Mouse (Mus musculus): ENCODE measurements at regions not wholly inside any gene's neighbourhood (a gene's known extent, or its start where the extent isn't known, plus 50 kb on each side); places are given as distances from the start of the nearest gene placed in this dataset.
"Not testable (repeated sequence)": the region's sequence is repeated elsewhere in the genome, so short reads cannot be mapped to it uniquely, and the experiment has no call there.

GRCm38 (mm10) chr5:39219698-39220097, 343.1 kb upstream of the Clnk start:
- TF ChIP-seq MAFK (IDR thresholded peaks at IDR 0.05; ENCODE audit: insufficient read depth, low read depth, low read length) (no peak), ZC3H11A (IDR thresholded peaks at IDR 0.05; ENCODE audit: borderline replicate concordance, low read depth, low read length) (no peak), HCFC1 (IDR thresholded peaks at IDR 0.05; ENCODE audit: borderline replicate concordance, insufficient read depth, low read length) (no peak), CHD2 (IDR thresholded peaks at IDR 0.05; ENCODE audit: low read depth, low read length) (no peak), ZNF384 (IDR thresholded peaks at IDR 0.05; ENCODE audit: low read depth, low read length) (no peak)
- in situ Hi-C loops (cut with MboI; ENCODE audit: low sequenced_read_pairs in 2 of 2, unreplicated experiment in 2 of 2), result no loop called here
- Histone ChIP-seq H3K36me3 (ENCODE audit: control insufficient read depth, insufficient read depth, low read length, poor library complexity, severe bottlenecking) (no peaks in the 10 kb centered on the region), H3K27ac (ENCODE audit: insufficient read depth, low read depth, low read length, poor library complexity, severe bottlenecking) (no peak overlapping the region), H3K4me3 (ENCODE audit: insufficient read depth in 1 of 2, low read depth in 1 of 2, low read length in 2 of 2, poor library complexity in 1 of 2, severe bottlenecking in 1 of 2) (no peak overlapping the region), H3K9me3 (ENCODE audit: control insufficient read depth, insufficient read depth, low read depth, low read length) (no peaks in the 10 kb centered on the region; the same call in 1 of the 2 replicates), H3K9ac (ENCODE audit: insufficient read depth, low read depth, low read length, poor library complexity, severe bottlenecking) (no peak overlapping the region), H3K4me1 (ENCODE audit: control insufficient read depth in 2 of 2, insufficient read depth in 2 of 2, low read length in 2 of 2, poor library complexity in 1 of 2) (no peaks in the 10 kb centered on the region)
- DNase-seq (ENCODE audit: low read depth, low spot score), result no peak

- H3K4me3 ChIP-seq (ENCODE audit: insufficient read depth in 1 of 2, low read depth in 1 of 2, low read length in 2 of 2, poor library complexity in 1 of 2, severe bottlenecking in 1 of 2), result no peak overlapping the region
- H3K9me3 ChIP-seq (ENCODE audit: control insufficient read depth, insufficient read depth, low read depth, low read length), result no peaks in the 10 kb centered on the region
- no peak for TF ChIP-seq ZNF384 (IDR thresholded peaks at IDR 0.05; ENCODE audit: low read depth, low read length)
- no peak for TF ChIP-seq ZC3H11A (IDR thresholded peaks at IDR 0.05; ENCODE audit: borderline replicate concordance, low read depth, low read length)
- TF ChIP-seq MAFK (IDR thresholded peaks at IDR 0.05; ENCODE audit: insufficient read depth, low read depth, low read length), result no peak
- TF ChIP-seq HCFC1 (IDR thresholded peaks at IDR 0.05; ENCODE audit: borderline replicate concordance, insufficient read depth, low read length), result no peak
- no peak for TF ChIP-seq CHD2 (IDR thresholded peaks at IDR 0.05; ENCODE audit: low read depth, low read length)
- no peaks in the 10 kb centered on the region for H3K4me1 ChIP-seq (ENCODE audit: control insufficient read depth in 2 of 2, insufficient read depth in 2 of 2, low read length in 2 of 2, poor library complexity in 1 of 2)
- no peak overlapping the region for H3K27ac ChIP-seq (ENCODE audit: insufficient read depth, low read depth, low read length, poor library complexity, severe bottlenecking)
- no peak for DNase-seq (ENCODE audit: low read depth, low spot score)
- no peak overlapping the region for H3K9ac ChIP-seq (ENCODE audit: insufficient read depth, low read depth, low read length, poor library complexity, severe bottlenecking)
- H3K36me3 ChIP-seq (ENCODE audit: control insufficient read depth, insufficient read depth, low read length, poor library complexity, severe bottlenecking), result no peaks in the 10 kb centered on the region
- in situ Hi-C loops (cut with MboI; ENCODE audit: low sequenced_read_pairs in 2 of 2, unreplicated experiment in 2 of 2), result no loop called here
Observed at GRCm38 (mm10) chr5:39216326-39216725, 339.7 kb upstream of the Clnk start.

- H3K4me3 ChIP-seq (ENCODE audit: insufficient read depth in 1 of 2, low read depth in 1 of 2, low read length in 2 of 2, poor library complexity in 1 of 2, severe bottlenecking in 1 of 2), result no peak overlapping the region
- no peaks in the 10 kb centered on the region for H3K9me3 ChIP-seq (ENCODE audit: control insufficient read depth, insufficient read depth, low read depth, low read length)
- no peaks in the 10 kb centered on the region for H3K4me1 ChIP-seq (ENCODE audit: control insufficient read depth in 2 of 2, insufficient read depth in 2 of 2, low read length in 2 of 2, poor library complexity in 1 of 2)
- TF ChIP-seq CHD2 (IDR thresholded peaks at IDR 0.05; ENCODE audit: low read depth, low read length) (no peak), ZC3H11A (IDR thresholded peaks at IDR 0.05; ENCODE audit: borderline replicate concordance, low read depth, low read length) (no peak), MAFK (IDR thresholded peaks at IDR 0.05; ENCODE audit: insufficient read depth, low read depth, low read length) (no peak), HCFC1 (IDR thresholded peaks at IDR 0.05; ENCODE audit: borderline replicate concordance, insufficient read depth, low read length) (no peak), ZNF384 (IDR thresholded peaks at IDR 0.05; ENCODE audit: low read depth, low read length) (no peak)
- H3K36me3 ChIP-seq (ENCODE audit: control insufficient read depth, insufficient read depth, low read length, poor library complexity, severe bottlenecking), result no peaks in the 10 kb centered on the region
- DNase-seq (ENCODE audit: low read depth, low spot score), result no peak
- no peak overlapping the region for H3K9ac ChIP-seq (ENCODE audit: insufficient read depth, low read depth, low read length, poor library complexity, severe bottlenecking)
- H3K27ac ChIP-seq (ENCODE audit: insufficient read depth, low read depth, low read length, poor library complexity, severe bottlenecking), result no peak overlapping the region
- in situ Hi-C loops (cut with MboI; ENCODE audit: low sequenced_read_pairs in 2 of 2, unreplicated experiment in 2 of 2), result no loop called here
Observed at GRCm38 (mm10) chr5:39215016-39215415, 338.4 kb upstream of the Clnk start.

GRCm38 (mm10) chr5:39212550-39212949, 335.9 kb upstream of the Clnk start:
- TF ChIP-seq ZNF384 (IDR thresholded peaks at IDR 0.05; ENCODE audit: low read depth, low read length) (no peak), CHD2 (IDR thresholded peaks at IDR 0.05; ENCODE audit: low read depth, low read length) (no peak), HCFC1 (IDR thresholded peaks at IDR 0.05; ENCODE audit: borderline replicate concordance, insufficient read depth, low read length) (no peak), MAFK (IDR thresholded peaks at IDR 0.05; ENCODE audit: insufficient read depth, low read depth, low read length) (no peak), ZC3H11A (IDR thresholded peaks at IDR 0.05; ENCODE audit: borderline replicate concordance, low read depth, low read length) (no peak)

DNA sequence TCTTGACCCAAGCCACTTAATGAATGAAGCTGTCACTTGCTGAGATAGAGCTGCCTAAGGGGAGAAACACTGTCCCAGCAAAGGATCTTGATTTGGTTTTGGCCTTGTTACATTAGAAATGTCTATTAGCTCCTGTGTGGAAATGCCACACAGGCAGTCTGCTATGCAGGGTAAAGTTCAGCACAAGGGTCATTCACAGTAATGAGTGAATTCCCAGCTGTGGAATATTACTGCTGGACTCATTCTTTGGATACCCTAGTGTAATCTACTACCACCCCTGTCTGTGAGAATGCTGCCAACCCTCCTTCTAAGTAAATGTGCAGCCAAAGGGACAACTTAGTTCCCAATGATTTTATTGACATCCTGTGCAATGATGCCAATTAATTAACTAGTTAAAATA, 322.2 kb upstream of the Clnk start:
- TF ChIP-seq CHD2 (IDR thresholded peaks at IDR 0.05; ENCODE audit: low read depth, low read length) (no peak), MAFK (IDR thresholded peaks at IDR 0.05; ENCODE audit: insufficient read depth, low read depth, low read length) (no peak), ZNF384 (IDR thresholded peaks at IDR 0.05; ENCODE audit: low read depth, low read length) (no peak), ZC3H11A (IDR thresholded peaks at IDR 0.05; ENCODE audit: borderline replicate concordance, low read depth, low read length) (no peak), HCFC1 (IDR thresholded peaks at IDR 0.05; ENCODE audit: borderline replicate concordance, insufficient read depth, low read length) (no peak)
- H3K4me1 ChIP-seq (ENCODE audit: control insufficient read depth in 2 of 2, insufficient read depth in 2 of 2, low read length in 2 of 2, poor library complexity in 1 of 2), result no peaks in the 10 kb centered on the region
- H3K36me3 ChIP-seq (ENCODE audit: control insufficient read depth, insufficient read depth, low read length, poor library complexity, severe bottlenecking), result no peaks in the 10 kb centered on the region
- H3K9me3 ChIP-seq (ENCODE audit: control insufficient read depth, insufficient read depth, low read depth, low read length), result no peaks in the 10 kb centered on the region
- no peak overlapping the region for H3K4me3 ChIP-seq (ENCODE audit: insufficient read depth in 1 of 2, low read depth in 1 of 2, low read length in 2 of 2, poor library complexity in 1 of 2, severe bottlenecking in 1 of 2)
- in situ Hi-C loops (cut with MboI; ENCODE audit: low sequenced_read_pairs in 2 of 2, unreplicated experiment in 2 of 2), result no loop called here
- no peak overlapping the region for H3K9ac ChIP-seq (ENCODE audit: insufficient read depth, low read depth, low read length, poor library complexity, severe bottlenecking)
- DNase-seq (ENCODE audit: low read depth, low spot score), result no peak
- H3K27ac ChIP-seq (ENCODE audit: insufficient read depth, low read depth, low read length, poor library complexity, severe bottlenecking), result no peak overlapping the region

More at GRCm38 (mm10) chr5:39212550-39212949, 335.9 kb upstream of the Clnk start:
- H3K4me3 ChIP-seq (ENCODE audit: insufficient read depth in 1 of 2, low read depth in 1 of 2, low read length in 2 of 2, poor library complexity in 1 of 2, severe bottlenecking in 1 of 2), result no peak overlapping the region
- H3K9ac ChIP-seq (ENCODE audit: insufficient read depth, low read depth, low read length, poor library complexity, severe bottlenecking), result no peak overlapping the region
- DNase-seq (ENCODE audit: low read depth, low spot score), result no peak
- H3K4me1 ChIP-seq (ENCODE audit: control insufficient read depth in 2 of 2, insufficient read depth in 2 of 2, low read length in 2 of 2, poor library complexity in 1 of 2), result no peaks in the 10 kb centered on the region
- in situ Hi-C loops (cut with MboI; ENCODE audit: low sequenced_read_pairs in 2 of 2, unreplicated experiment in 2 of 2), result no loop called here
- no peak overlapping the region for H3K27ac ChIP-seq (ENCODE audit: insufficient read depth, low read depth, low read length, poor library complexity, severe bottlenecking)
- H3K9me3 ChIP-seq (ENCODE audit: control insufficient read depth, insufficient read depth, low read depth, low read length), result no peaks in the 10 kb centered on the region
- H3K36me3 ChIP-seq (ENCODE audit: control insufficient read depth, insufficient read depth, low read length, poor library complexity, severe bottlenecking), result no peaks in the 10 kb centered on the region

- not testable (repeated sequence) for H3K36me3 ChIP-seq (ENCODE audit: control insufficient read depth, insufficient read depth, low read length, poor library complexity, severe bottlenecking); H3K9ac ChIP-seq (ENCODE audit: insufficient read depth, low read depth, low read length, poor library complexity, severe bottlenecking)
Observed at GRCm38 (mm10) chr5:39191153-39191552, 314.5 kb upstream of the Clnk start.

More at GRCm38 (mm10) chr5:39191153-39191552, 314.5 kb upstream of the Clnk start:
- H3K4me1 ChIP-seq (ENCODE audit: control insufficient read depth in 2 of 2, insufficient read depth in 2 of 2, low read length in 2 of 2, poor library complexity in 1 of 2); DNase-seq (ENCODE audit: low read depth, low spot score); H3K9me3 ChIP-seq (ENCODE audit: control insufficient read depth, insufficient read depth, low read depth, low read length); H3K27ac ChIP-seq (ENCODE audit: insufficient read depth, low read depth, low read length, poor library complexity, severe bottlenecking); H3K4me3 ChIP-seq (ENCODE audit: insufficient read depth in 1 of 2, low read depth in 1 of 2, low read length in 2 of 2, poor library complexity in 1 of 2, severe bottlenecking in 1 of 2); in situ Hi-C loops (cut with MboI; ENCODE audit: low sequenced_read_pairs in 2 of 2, unreplicated experiment in 2 of 2): not testable (repeated sequence)

Measured in ES-E14 (cell line).